Mouse (Mus musculus) right cerebral cortex, postnatal 4 days (tissue): ENCODE results near the gene Bag3.
"Not testable (repeated sequence)": the region's sequence is repeated elsewhere in the genome, so short reads cannot be mapped to it uniquely, and the experiment has no call there.

Source experiments
- DNase-seq: peaks from one replicate; pipeline ENCODE4 v3.0.0-alpha.2; 2022

The Bag3 gene

DNA sequence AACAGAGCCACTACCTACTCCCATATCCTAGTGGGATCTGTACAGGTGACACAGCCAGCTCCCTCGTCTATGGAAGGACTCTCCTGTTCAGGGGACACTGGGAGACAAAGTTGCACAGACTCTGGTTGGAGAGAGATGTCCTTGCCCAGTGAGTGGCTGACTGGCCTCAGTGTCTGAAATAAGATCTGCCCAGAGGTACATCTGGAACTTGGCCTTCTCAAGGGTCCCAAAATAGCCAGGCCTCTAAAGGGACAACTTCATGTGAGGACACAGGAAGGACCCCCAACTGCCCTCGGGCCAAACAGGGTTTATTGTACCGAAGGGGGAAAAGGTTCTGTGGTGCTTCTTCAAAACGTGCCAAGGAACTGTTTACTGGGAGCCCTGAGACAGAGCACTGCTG, 14.8 kb downstream of the Bag3 start:
- no peak for DNase-seq

DNA sequence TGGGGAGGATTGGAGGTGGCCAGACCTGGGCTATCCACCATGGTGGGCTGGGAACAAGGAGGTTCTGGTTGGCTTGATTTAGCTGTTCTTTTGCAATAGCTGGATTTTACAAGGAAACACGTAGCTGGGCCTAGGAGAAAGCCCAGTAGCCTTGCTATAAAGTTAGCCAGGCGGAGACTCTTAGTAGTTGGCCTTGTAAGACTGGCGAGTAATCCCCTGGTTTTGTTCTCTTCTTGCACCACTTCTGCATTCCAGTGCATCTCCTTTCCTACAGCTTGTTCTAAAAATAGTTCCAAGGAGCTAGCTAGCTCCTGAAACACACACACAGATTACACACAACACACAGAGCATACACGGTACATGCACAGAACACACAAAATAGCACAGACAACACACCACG, 15.4 kb downstream of the Bag3 start:
- no peak for DNase-seq

DNA sequence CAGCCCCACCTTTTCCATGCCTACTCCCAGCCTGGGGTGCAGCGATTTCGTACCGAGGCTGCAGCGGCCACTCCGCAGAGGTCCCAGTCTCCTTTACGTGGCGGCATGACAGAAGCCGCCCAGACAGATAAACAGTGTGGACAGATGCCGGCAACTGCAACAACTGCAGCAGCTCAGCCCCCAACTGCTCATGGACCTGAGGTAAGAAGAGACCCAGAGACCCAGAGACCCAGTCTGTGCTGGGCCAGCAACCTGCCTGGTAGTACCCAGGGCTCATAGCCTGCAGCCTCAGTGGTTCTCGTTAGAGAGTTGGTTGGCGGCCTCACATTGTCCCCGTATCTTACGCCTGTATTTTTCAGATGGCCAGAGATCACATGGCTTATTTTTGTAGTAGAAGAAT, 16.7 kb downstream of the Bag3 start:
- DNase-seq: no peak

DNA sequence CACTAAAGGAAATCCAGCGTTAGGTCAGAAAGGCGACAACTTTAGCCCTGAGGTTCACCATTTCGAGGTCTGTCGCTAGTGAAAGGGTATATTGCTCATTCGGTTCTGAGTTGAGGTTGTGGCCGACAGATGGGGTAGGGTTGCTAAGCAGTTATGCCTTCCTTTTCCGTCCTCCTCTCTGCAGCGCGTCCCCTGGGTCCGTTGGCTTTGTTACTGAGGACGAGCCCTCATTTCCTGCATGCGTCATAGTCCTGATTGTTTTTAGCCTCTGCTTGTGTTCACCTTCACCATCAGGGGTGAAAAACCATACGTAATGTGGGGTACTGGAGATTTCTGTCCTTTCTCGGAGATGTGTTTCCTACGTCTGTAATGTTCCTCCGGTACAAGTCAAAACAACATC, 17.3 kb downstream of the Bag3 start:
- DNase-seq: no peak

DNA sequence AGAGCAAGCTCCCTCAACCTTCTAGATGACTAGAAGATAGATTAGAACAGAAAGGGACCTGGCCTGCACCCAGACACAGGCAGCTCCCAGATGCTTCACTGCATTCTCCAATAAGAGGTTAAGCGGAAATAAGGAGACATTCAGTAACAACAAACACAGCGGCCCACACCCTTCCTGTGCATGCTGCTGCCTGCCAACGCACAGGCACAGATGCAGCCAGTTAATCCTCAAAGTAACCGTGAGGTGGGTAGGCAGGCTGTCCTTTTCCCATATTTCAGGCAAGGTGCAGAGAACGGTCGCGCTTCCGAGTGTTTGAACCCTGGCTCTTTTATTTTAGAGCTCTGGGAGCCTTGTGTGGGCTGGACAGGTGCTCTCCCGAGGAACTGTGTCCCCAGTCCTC, 17.8 kb downstream of the Bag3 start:
- DNase-seq: no peak

DNA sequence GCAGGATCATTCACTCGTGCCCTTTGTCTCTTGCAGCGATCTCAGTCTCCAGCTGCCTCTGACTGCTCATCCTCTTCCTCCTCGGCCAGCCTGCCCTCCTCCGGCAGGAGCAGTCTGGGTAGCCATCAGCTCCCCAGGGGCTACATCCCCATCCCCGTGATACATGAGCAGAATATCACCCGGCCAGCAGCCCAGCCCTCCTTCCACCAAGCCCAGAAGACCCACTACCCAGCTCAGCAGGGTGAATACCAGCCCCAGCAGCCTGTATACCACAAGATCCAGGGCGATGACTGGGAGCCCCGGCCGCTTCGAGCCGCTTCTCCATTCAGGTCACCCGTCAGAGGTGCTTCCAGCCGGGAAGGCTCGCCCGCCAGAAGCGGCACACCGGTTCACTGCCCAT, 18.4 kb downstream of the Bag3 start:
- no peak for DNase-seq

DNA sequence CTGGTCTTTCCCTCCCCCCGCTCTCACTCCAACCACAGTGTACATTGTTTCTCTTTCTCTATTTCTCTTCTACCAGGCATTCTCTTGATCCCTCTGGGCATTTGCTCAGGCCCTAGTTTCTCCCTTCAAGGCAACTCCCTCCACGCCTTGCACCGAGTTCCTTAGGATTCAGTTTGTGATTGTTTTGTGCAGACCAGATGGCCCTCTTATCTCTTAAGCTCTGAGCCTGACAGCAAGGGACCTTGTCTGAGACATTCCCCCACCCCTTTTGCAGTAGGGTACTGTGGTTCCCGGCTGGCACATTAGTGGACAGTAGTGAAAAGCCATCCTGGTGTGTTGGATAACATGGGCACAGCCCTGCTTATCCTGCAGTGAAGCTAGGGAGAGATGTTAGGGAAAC, 19.1 kb downstream of the Bag3 start:
- DNase-seq: no peak

DNA sequence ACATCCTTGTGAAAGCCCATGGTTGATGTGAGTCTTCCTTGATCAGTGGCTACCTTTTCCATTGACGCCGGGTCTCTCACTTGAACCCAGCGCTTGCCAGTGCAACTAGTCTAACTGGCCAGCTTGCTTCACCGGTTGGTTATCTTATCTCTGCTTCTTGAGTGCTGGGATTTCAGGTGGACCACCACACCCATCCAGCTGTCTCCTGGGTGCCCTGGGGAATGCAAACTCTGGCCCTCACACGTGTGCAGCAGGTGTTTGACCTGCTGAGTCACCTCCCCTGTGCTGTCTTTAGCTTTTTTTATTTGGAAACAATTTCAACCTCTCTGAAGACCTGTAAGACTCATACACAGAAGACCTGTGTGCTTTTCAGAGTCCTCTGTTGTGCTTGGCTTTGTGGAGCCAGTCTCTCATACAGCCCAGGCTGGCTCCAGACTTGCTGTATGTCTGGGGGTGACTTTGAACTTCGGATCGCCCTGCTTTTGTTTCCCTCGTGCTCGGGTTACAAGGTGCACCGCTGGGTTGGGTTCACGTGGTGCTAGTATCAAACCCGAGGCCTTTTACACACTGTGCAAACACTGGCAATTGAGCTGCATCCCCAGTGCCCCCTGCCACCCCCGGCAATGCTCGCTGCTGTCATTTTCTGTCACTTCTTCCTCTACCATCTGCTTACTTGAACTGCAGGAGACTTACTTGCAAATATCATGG, 19.9 kb downstream of the Bag3 start:
- DNase-seq: no peak

DNA sequence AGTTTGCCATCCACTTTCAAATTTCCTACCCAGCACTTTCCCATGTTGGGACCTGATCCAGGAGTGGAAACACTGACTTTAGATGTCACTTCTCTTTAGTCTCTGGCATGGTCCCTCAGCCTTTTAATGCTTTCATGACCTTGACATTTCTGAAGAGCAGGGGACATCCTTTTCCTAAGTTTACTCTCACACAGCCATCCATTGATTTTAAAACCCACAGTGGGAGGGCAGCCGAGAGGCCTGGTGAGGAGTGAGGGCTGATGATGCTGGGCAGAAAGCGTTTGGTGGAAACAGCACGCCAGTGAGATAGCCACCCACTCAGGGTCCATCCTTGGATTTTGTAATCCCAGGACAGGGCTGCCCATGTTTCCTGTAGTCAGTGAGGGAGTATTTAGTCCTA, 20.5 kb downstream of the Bag3 start:
- DNase-seq: no peak

DNA sequence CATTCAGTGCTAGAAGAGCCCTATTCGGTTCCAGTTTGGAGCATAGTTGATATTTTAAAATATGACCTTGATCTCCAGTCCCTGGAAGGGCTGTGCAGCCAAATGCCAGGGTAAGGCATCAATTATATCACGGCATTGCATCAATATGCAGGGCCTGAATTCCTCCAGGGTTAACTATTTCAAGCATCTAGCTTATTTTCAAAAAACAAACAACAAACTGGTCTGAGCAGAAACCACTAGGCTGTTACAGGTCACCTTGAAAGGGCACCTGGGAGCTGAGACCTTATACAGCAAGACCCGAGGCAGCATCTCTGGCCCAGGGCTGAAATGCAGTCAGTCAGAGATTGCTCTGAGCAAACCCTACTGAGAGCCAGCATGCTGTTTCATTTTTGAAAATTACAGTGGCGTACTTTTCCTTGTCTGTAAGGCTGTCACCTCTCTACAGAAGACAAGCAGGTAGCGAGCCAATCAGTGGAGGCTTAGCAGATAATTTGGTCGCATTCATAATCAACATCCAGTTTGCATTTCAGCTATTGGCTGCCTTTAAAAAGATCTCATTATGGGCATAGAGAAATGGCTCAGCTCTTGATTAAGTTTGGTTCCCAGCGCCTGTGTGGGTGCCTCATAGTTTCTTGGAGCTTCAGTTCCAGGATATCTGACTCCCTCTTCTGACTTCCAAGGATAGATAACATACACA, 21.3 kb downstream of the Bag3 start:
- DNase-seq: no peak

DNA sequence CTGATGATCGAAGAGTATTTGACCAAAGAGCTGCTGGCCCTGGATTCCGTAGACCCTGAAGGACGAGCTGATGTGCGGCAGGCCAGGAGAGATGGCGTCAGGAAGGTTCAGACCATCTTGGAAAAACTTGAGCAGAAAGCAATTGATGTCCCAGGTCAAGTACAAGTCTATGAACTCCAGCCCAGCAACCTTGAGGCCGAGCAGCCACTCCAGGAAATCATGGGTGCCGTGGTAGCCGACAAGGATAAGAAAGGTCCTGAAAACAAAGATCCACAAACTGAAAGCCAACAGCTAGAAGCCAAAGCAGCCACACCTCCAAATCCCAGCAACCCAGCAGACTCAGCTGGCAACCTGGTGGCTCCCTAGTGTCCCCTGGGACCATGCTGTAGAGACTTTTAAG, 22.6 kb downstream of the Bag3 start:
- no peak for DNase-seq

DNA sequence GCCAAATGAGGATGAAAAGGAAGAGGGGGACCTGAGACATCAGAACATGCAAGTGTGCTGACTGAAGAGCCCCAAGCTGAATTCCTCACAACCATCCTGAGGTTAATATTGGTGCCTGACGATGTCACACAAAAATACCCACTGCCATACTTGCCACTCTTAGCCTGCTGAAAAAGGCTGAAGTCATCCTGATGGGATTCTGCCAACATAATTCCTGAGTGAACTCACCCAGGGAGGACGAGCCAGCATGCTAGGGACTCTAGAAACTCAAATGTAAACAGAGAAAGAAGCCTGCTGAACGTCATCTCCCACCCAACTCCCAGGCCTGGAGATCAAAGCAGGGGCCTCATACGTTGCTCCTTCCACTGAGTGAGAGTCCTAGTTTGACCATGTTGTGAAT, 25.7 kb downstream of the Bag3 start:
- DNase-seq: no peak

DNA sequence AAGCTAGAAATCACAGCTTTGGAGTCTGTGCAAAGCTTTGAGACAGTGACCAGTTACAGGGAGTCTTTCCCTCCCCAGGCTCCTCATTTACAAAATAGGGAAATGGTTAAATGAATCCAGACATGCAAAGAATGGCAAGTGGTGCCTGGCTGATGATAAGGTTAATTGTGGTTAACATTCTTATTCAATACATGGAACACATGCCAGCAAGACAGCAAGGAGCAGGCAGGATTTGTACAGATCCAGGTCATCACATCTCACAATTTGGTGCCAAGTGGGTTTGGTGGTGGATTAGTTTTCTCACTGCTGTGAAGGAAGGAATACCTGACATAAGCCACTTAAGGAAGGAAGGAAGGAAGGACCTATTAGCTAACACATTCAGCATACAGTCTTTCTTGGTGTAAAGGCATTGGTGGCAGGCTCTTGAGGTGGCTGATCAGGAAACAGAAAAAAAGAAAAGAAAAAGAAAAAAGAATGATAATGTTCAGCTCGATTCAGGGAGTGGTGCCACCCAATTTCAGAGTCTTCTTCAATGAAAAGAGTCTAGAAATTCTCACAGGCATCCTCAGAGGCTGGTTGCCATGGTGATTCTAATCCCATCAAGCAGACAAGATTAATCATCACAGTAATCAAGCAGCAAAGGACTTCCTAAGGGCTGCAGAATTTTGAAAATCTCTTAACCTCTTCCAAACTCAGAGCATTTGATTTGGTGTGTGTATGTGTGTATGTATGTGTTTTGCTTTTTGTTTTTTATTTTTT, 27.1 kb downstream of the Bag3 start:
- no peak for DNase-seq

DNA sequence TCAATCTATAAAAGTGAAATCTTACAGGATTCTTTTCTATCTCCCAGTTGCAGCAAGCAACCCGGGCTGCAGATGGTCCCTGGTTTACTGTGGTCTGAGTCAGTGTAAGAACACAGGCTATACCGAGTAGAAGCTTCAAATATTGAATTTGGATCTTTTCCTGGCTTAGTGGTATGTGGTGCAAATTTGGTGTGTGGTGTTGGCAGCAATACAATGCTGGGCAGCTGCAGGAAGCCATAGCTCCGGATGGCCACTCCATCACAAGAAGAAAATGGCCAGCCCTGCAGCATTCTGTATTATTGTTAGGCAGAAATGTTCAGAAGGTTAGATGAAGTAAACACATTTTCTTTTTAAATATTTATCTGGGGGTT, 27.7 kb downstream of the Bag3 start:
- DNase-seq: no peak

DNA sequence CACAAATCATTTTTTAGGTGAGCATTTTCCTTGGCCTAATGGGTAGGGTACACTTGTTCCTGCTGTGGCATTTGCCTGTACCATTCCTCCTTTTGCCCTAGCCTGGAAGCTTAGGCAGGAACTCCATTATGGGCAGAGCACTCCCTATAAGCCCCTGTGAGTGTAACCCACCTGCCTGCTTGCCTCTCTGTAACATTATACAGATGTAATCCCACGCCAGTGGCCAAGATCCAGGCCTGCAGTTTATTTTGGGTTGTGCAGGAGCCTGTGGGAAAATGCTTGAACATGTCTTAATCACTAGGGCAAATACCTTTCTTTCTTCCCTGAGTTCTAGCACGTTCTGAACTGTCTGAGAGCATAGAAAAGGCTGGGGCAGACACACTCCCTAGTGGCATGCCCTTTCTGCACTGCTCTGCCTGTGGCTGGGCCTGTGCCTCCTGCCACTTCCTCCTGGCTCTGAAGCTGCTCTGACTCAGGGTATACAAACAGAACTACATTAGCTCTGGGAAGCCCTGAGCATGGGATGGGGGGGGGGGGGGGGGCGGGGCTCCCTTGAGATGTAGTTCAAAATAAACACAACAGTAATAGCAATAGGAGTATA, 29.8 kb downstream of the Bag3 start:
- no peak for DNase-seq

DNA sequence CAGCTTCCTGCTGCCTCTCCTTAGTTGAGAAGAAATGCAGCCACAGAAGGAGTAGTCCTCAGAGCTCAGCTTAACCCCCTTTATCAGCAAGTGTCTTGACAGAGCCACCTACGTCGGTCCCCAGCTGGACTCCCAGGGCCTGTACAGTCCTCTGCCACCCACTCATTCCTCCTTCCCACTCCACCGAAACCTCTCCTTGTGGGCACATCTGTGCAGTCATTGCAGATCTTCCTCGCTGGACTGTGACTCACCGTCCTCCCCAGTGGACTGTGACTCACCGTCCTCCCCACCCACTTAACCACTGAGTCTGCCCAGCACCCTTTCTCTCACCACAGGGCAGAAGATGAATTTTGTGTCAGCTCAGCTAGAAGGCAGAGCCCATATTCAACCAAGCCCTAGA, 31.1 kb downstream of the Bag3 start:
- no peak for DNase-seq

DNA sequence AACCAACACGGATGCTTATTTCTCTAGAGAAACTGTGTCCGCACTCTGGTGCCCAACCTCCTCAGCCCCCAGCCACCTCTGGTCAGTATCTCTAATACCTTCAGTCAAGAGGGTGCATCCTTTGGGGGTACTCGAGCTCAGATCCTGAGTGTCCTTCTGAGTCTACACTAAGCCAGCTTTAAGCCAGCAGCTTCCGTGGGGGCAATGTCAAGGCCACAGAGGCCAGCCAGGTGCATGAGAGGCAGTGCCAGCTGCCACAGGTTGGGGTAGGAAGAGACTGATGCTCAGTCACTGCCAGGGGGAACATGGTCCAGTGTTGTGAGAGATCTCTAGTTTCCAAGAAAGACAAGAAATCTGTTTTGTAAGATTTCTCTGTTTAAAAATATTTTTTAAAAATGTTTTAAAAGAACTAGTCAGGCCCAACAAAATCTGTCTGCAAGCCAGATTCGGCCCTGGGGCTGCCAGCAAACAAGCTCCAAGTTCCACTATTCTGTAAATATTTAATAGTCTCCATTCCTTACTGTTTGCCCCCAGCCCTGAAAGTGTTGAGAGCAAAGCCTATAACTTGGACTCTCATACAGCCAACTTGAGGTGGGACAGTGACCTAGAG, 31.8 kb downstream of the Bag3 start:
- DNase-seq: no peak

DNA sequence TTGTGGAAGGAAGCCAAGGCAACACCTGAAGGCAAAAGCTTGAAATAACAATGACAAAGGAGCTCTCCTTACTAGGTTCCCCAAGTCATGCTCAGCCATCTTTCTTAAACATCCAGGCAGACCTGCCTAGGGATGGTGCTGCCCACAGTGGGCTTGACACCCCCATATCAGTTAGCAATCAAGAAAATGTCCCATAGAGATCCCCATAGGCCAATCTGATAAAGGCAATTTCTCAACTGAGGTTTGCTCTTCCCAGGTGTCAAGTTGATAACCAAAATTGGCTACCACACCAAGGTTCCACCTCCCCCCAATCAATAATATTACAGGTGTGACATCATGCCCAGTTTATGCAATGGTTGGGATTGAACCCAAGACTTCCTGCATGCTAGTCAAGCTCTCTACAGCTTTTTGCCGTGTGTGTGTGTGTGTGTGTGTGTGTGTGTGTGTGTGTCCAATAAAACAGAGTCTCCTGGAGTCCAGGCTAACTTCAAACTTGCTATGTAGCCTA, 33.6 kb downstream of the Bag3 start:
- DNase-seq: no peak

DNA sequence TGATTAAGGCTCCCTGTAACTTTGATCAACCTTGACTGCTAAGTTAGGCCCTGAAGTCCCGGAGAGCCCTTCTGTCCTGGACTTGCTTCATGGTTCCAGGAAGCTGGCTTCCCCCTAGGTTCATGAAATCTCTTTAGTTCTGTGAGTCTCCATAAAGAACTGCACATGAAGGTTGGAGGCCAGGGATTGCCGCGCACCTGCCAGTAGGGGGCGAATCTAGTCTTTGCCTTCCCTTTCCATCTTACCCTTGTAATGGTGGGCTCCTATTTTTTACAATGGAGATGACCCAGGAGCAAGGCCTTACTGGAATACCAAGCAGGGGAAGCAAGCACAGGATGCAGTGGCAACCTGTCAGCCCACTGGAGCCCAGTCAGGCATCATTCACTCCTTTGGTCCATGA, 40.0 kb downstream of the Bag3 start:
- no peak for DNase-seq

DNA sequence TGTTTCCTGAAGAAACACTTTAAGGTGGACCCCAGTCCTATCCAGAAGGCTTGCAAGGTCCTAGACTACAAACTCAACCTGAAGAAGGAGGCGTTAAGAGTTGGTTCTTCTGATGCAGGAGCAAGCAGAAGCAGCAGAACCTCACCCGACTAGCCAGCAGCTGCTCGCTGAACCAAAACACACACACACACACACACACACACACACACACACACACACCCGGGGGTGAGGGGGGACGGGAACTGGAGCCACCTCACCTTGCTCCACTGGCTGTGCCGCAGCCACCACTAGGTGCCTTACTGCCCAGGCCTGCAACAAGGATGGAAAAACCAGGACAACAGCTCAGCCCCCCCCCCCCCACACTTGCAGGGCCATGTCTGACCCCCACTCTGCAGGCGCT, 42.9 kb downstream of the Bag3 start:
- no peak for DNase-seq

DNA sequence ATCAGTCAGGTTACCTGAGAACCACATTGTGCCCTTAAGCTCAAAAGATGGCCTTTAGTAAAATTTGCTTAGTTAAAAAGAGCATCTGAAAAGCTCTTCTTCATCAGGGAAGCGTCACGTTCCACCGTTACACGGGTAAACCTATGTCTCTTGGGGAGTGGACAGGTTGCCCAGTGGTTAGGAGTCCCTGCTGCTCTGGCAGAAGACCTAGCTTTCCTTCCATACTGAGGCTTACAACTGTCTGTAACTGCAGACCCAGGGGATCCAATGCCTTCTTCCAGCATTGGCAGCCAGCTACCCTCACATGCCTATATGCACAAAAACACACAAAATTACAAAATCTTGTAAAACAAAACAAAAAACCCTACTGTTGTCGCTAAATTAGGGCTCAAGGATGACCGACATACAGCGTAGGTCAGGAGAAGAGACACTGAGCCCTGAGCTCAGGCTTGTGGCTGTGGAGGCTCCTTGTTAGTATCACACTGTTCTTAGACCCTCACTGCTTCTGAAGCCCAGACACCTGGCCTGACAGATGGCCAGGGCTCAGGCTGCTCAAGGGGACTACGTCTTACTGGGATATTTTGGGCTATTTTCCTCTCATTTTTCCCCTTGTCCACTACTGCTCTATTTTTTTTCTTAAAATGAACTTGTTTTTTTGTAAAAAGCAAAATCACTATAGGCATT, 44.3 kb downstream of the Bag3 start:
- no peak for DNase-seq

DNA sequence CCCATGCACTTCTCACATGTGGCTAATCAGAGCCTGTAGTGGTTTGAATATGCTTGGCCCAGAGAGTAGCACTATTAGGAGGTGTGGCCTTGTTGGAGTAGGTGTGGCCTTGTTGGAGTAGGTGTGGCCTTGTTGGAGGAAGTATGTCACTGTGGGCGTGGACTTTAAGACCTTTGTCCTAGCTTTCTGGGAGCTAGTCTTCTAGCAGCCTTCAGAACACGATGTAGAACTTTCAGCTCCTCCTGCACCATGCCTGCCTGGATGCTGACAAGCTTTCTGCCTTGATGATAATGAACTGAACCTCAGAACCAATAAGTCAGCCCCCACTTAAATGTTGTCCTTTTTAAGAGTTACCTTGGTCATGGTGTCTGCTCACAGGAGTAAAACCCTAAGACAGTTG, 46.0 kb downstream of the Bag3 start:
- DNase-seq: not testable (repeated sequence)
